Mouse (Mus musculus): ENCODE data around the gene 9630041A04Rik. TPM values are rescaled to one million over a fixed set of nuclear protein-coding genes. Genes with fewer than 3 reads are reported as not detected.

Gene 9630041A04Rik
- 0.66 and 1.4 TPM in 2 replicates for polyA plus RNA-seq (2015; fragmentation: Nextera tagmentation; extraction: Ambion mirVana)

GRCm38 (mm10) chr9:101861596-101862471, at the start of gene 9630041A04Rik:
TSS of gene 9630041A04Rik (plus strand) at chr9:101861841.
- H3K9me3 ChIP-seq = no peaks in the 10 kb centered on the region
- peak within 1 kb of the TSS; percentile 19 for H3K4me2 ChIP-seq
- no peaks in the 10 kb centered on the region for H3K36me3 ChIP-seq (replicated peaks)
- peak within 1 kb of the TSS; percentile 64 for H3K27ac ChIP-seq
- no peak within 1 kb of the TSS for H3K9ac ChIP-seq
- H3K4me1 ChIP-seq = peaks cover 24% of the 10 kb centered on the region
- 67% methylated on average over 15 of the region's 15 CpGs for WGBS
- no peak within 1 kb of the TSS for H3K4me3 ChIP-seq
- ATAC-seq (replicated peaks) = peak; percentile 56
- no peaks in the 10 kb centered on the region for H3K27me3 ChIP-seq (replicated peaks)

- Histone ChIP-seq H3K9me3 (no peaks in the 10 kb centered on the region), H3K4me3 (no peak overlapping the region), H3K4me2 (no peak overlapping the region), H3K4me1 (peaks cover 4% of the 10 kb centered on the region; the same call in 1 of the 2 replicates), H3K27ac (no peak overlapping the region), H3K27me3 (replicated peaks) (no peaks in the 10 kb centered on the region), H3K36me3 (replicated peaks) (no peaks in the 10 kb centered on the region), H3K9ac (no peak overlapping the region)
- 21% methylated on average over 7 of the region's 7 CpGs for WGBS
- ATAC-seq (replicated peaks) = no peak
These were observed 37.7 kb upstream of the 9630041A04Rik start for GRCm38 (mm10) chr9:101823896-101824295.

- no peak overlapping the region for H3K27ac ChIP-seq
- no peak overlapping the region for H3K4me3 ChIP-seq
- 94% methylated on average over 8 of the region's 8 CpGs for WGBS
- H3K4me2 ChIP-seq = no peak overlapping the region
- H3K4me1 ChIP-seq = peaks cover 4% of the 10 kb centered on the region; the same call in 1 of the 2 replicates
- H3K36me3 ChIP-seq (replicated peaks) = no peaks in the 10 kb centered on the region
- no peaks in the 10 kb centered on the region for H3K9me3 ChIP-seq
- ATAC-seq (replicated peaks) = no peak
- no peak overlapping the region for H3K9ac ChIP-seq
- H3K27me3 ChIP-seq (replicated peaks) = no peaks in the 10 kb centered on the region
These were observed 36.0 kb upstream of the 9630041A04Rik start for GRCm38 (mm10) chr9:101825626-101826025.

GRCm38 (mm10) chr9:101833619-101834018, 28.0 kb upstream of the 9630041A04Rik start:
- Histone ChIP-seq H3K9ac (no peak overlapping the region), H3K9me3 (no peaks in the 10 kb centered on the region), H3K27ac (no peak overlapping the region), H3K27me3 (replicated peaks) (no peaks in the 10 kb centered on the region), H3K4me2 (no peak overlapping the region), H3K4me3 (no peak overlapping the region), H3K4me1 (no peaks in the 10 kb centered on the region), H3K36me3 (replicated peaks) (no peaks in the 10 kb centered on the region)
- no peak for ATAC-seq (replicated peaks)
- 85% methylated on average over 2 of the region's 2 CpGs for WGBS

- ATAC-seq (replicated peaks) = no peak
- Histone ChIP-seq H3K9me3 (no peaks in the 10 kb centered on the region), H3K4me1 (no peaks in the 10 kb centered on the region), H3K36me3 (replicated peaks) (no peaks in the 10 kb centered on the region), H3K4me2 (no peak overlapping the region), H3K9ac (no peak overlapping the region), H3K27ac (no peak overlapping the region), H3K27me3 (replicated peaks) (no peaks in the 10 kb centered on the region), H3K4me3 (no peak overlapping the region)
- WGBS = 93% methylated on average over 11 of the region's 11 CpGs
These were observed 20.5 kb upstream of the 9630041A04Rik start for GRCm38 (mm10) chr9:101841101-101841500.

- no peak overlapping the region for H3K9ac ChIP-seq
- H3K27me3 ChIP-seq (replicated peaks) = no peaks in the 10 kb centered on the region
- H3K4me3 ChIP-seq = no peak overlapping the region
- ATAC-seq (replicated peaks) = no peak
- no peak overlapping the region for H3K4me2 ChIP-seq
- no peaks in the 10 kb centered on the region for H3K36me3 ChIP-seq (replicated peaks)
- no peak overlapping the region for H3K27ac ChIP-seq
- no peaks in the 10 kb centered on the region for H3K9me3 ChIP-seq
- no peaks in the 10 kb centered on the region for H3K4me1 ChIP-seq
- 84% methylated on average over 4 of the region's 4 CpGs for WGBS
These were observed 17.7 kb upstream of the 9630041A04Rik start for GRCm38 (mm10) chr9:101843893-101844292.

- no peaks in the 10 kb centered on the region for H3K9me3 ChIP-seq
- no peak overlapping the region for H3K4me3 ChIP-seq
- WGBS = 86% methylated on average over 6 of the region's 6 CpGs
- H3K36me3 ChIP-seq (replicated peaks) = no peaks in the 10 kb centered on the region
- no peak overlapping the region for H3K4me2 ChIP-seq
- H3K27me3 ChIP-seq (replicated peaks) = no peaks in the 10 kb centered on the region
- no peak overlapping the region for H3K9ac ChIP-seq
- no peaks in the 10 kb centered on the region for H3K4me1 ChIP-seq
- no peak overlapping the region for H3K27ac ChIP-seq
- no peak for ATAC-seq (replicated peaks)
These were observed 15.9 kb upstream of the 9630041A04Rik start for GRCm38 (mm10) chr9:101845691-101846090.

GRCm38 (mm10) chr9:101862481-101863065, 932 bp downstream of the 9630041A04Rik start:
- no peaks in the 10 kb centered on the region for H3K9me3 ChIP-seq
- WGBS = 15% methylated on average over 12 of the region's 12 CpGs
- H3K27me3 ChIP-seq (replicated peaks) = no peaks in the 10 kb centered on the region
- H3K9ac ChIP-seq = no peak overlapping the region
- H3K4me3 ChIP-seq = no peak overlapping the region
- no peaks in the 10 kb centered on the region for H3K36me3 ChIP-seq (replicated peaks)
- peaks cover 24% of the 10 kb centered on the region for H3K4me1 ChIP-seq
- peak; percentile 84 for ATAC-seq (replicated peaks)
- H3K4me2 ChIP-seq = peak overlapping the region; percentile 19
- H3K27ac ChIP-seq = peak overlapping the region; percentile 64

- H3K4me2 ChIP-seq = peak overlapping the region; percentile 19; the same call in 1 of the 2 replicates
- H3K4me3 ChIP-seq = no peak overlapping the region
- no peaks in the 10 kb centered on the region for H3K27me3 ChIP-seq (replicated peaks)
- peak overlapping the region; percentile 64; the same call in 1 of the 2 replicates for H3K27ac ChIP-seq
- peaks cover 24% of the 10 kb centered on the region for H3K4me1 ChIP-seq
- WGBS = 67% methylated on average over 5 of the region's 5 CpGs
- H3K36me3 ChIP-seq (replicated peaks) = no peaks in the 10 kb centered on the region
- 0 out of 2 replicates have a peak, but pooled peaks have one; percentile 14 for ATAC-seq (replicated peaks)
- no peaks in the 10 kb centered on the region for H3K9me3 ChIP-seq
- H3K9ac ChIP-seq = no peak overlapping the region
These were observed 1.5 kb downstream of the 9630041A04Rik start for GRCm38 (mm10) chr9:101863130-101863529.

GRCm38 (mm10) chr9:101868593-101868992, 7.0 kb downstream of the 9630041A04Rik start:
- H3K36me3 ChIP-seq (replicated peaks) = no peaks in the 10 kb centered on the region
- no peak overlapping the region for H3K4me3 ChIP-seq
- ATAC-seq (replicated peaks) = no peak
- H3K9ac ChIP-seq = no peak overlapping the region
- H3K4me2 ChIP-seq = no peak overlapping the region
- H3K4me1 ChIP-seq = no peaks in the 10 kb centered on the region
- H3K27ac ChIP-seq = no peak overlapping the region
- H3K27me3 ChIP-seq (replicated peaks) = no peaks in the 10 kb centered on the region
- 93% methylated on average over 6 of the region's 6 CpGs for WGBS
- H3K9me3 ChIP-seq = no peaks in the 10 kb centered on the region

GRCm38 (mm10) chr9:101870034-101870433, 8.4 kb downstream of the 9630041A04Rik start:
- H3K4me1 ChIP-seq = no peaks in the 10 kb centered on the region
- no peak overlapping the region for H3K4me3 ChIP-seq
- 90% methylated on average over 4 of the region's 4 CpGs for WGBS
- H3K9me3 ChIP-seq = no peaks in the 10 kb centered on the region
- no peak overlapping the region for H3K27ac ChIP-seq
- H3K36me3 ChIP-seq (replicated peaks) = no peaks in the 10 kb centered on the region
- H3K27me3 ChIP-seq (replicated peaks) = no peaks in the 10 kb centered on the region
- no peak overlapping the region for H3K4me2 ChIP-seq
- no peak overlapping the region for H3K9ac ChIP-seq
- ATAC-seq (replicated peaks) = no peak

GRCm38 (mm10) chr9:101875306-101875705, 13.7 kb downstream of the 9630041A04Rik start:
- Histone ChIP-seq H3K36me3 (replicated peaks) (no peaks in the 10 kb centered on the region), H3K9me3 (no peaks in the 10 kb centered on the region), H3K4me2 (no peak overlapping the region), H3K27me3 (replicated peaks) (no peaks in the 10 kb centered on the region), H3K27ac (no peak overlapping the region), H3K4me1 (no peaks in the 10 kb centered on the region), H3K4me3 (no peak overlapping the region), H3K9ac (no peak overlapping the region)
- ATAC-seq (replicated peaks) = no peak
- 95% methylated on average over 1 of the region's 1 CpGs for WGBS
